Mouse (Mus musculus) MEL (cell line): ENCODE measurements around the gene Pbp2. TPM values are rescaled to one million over a fixed set of nuclear protein-coding genes. Genes with fewer than 3 reads are reported as not detected.

Experiments
- DNase-seq: peaks from one replicate; pipeline ENCODE4 v3.0.0; 2011; ENCODE audit warnings: low read depth, low spot score
- H3K27ac ChIP-seq: 2 replicates; pipeline ENCODE4 v1.5.1; 2012; ENCODE audit warnings: low read depth, mild to moderate bottlenecking, control low read depth, low read length, moderate library complexity; ENCODE audit not compliant: control insufficient read depth
- H3K27me3 ChIP-seq, 2 experiments: fragments of 150-350 bp in 1 of 2; sonication (generic) in 1 of 2; 2 replicates each; pipeline ENCODE4 v1.6.1; 2012; ENCODE audit warnings: low read length in 2 of 2, mild to moderate bottlenecking in 2 of 2, improper control_type of control experiment in 1 of 2, moderate library complexity in 1 of 2; ENCODE audit not compliant: insufficient read depth in 2 of 2, control insufficient read depth in 1 of 2
- H3K36me3 ChIP-seq, 2 experiments: 2 replicates each; pipeline ENCODE4 v1.6.1; 2012 to 2014; ENCODE audit warnings: low read length in 2 of 2, improper control_type of control experiment in 1 of 2, inconsistent platforms in 1 of 2, mild to moderate bottlenecking in 1 of 2; ENCODE audit not compliant: insufficient read depth in 2 of 2, control insufficient read depth in 1 of 2
- H3K4me1 ChIP-seq, 2 experiments: fragments of 150-350 bp in 1 of 2; sonication (generic) in 1 of 2; 2 replicates each; pipeline ENCODE4 v1.6.1; 2012; ENCODE audit warnings: low read length in 2 of 2, improper control_type of control experiment in 1 of 2, mild to moderate bottlenecking in 1 of 2; ENCODE audit not compliant: insufficient read depth in 2 of 2, control insufficient read depth in 1 of 2
- H3K4me3 ChIP-seq, 2 experiments: fragments of 150-350 bp in 1 of 2; sonication (generic) in 1 of 2; 2 replicates each; pipeline ENCODE4 v1.5.1; 2012; ENCODE audit warnings: low read depth in 2 of 2, low read length in 2 of 2, mild to moderate bottlenecking in 2 of 2, moderate library complexity in 2 of 2, control low read depth in 1 of 2, improper control_type of control experiment in 1 of 2; ENCODE audit not compliant: control insufficient read depth in 1 of 2, insufficient read depth in 1 of 2
- H3K79me2 ChIP-seq: 2 replicates; pipeline ENCODE4 v1.6.1; 2012; ENCODE audit warnings: mild to moderate bottlenecking, low read length, moderate library complexity; ENCODE audit not compliant: control insufficient read depth, poor library complexity, insufficient read depth
- H3K9ac ChIP-seq: 2 replicates; pipeline ENCODE4 v1.6.1; 2012; ENCODE audit warnings: low read depth, mild to moderate bottlenecking, control low read depth, low read length, moderate library complexity; ENCODE audit not compliant: control insufficient read depth, poor library complexity, severe bottlenecking
- H3K9me3 ChIP-seq: fragments of 150-350 bp; sonication (generic); replicated peaks from 2 replicates; pipeline ENCODE4 v1.6.1; 2012; ENCODE audit warnings: mild to moderate bottlenecking, low read length, improper control_type of control experiment, moderate library complexity; ENCODE audit not compliant: insufficient read depth
- CHD2 ChIP-seq: IDR thresholded peaks from 2 replicates; pipeline ENCODE4 v1.6.1; 2011; ENCODE audit warnings: low read length, improper control_type of control experiment
- EP300 ChIP-seq, 2 experiments: IDR thresholded peaks; 2 replicates each; pipeline ENCODE4 v1.6.1; 2011; ENCODE audit warnings: improper control_type of control experiment in 2 of 2, low read length in 2 of 2, low read depth in 1 of 2, mild to moderate bottlenecking in 1 of 2
- ETS1 ChIP-seq: IDR thresholded peaks from 2 replicates; pipeline ENCODE4 v1.6.1; 2012; ENCODE audit warnings: low read depth, mild to moderate bottlenecking, inconsistent platforms, low read length, improper control_type of control experiment, moderate library complexity
- KAT2A ChIP-seq: conservative IDR thresholded peaks from 2 replicates; pipeline ENCODE4 v1.6.1; 2012; ENCODE audit warnings: low read depth, low read length, improper control_type of control experiment, inconsistent platforms
- MAX ChIP-seq: IDR thresholded peaks from 2 replicates; pipeline ENCODE4 v1.6.1; 2011; ENCODE audit warnings: low read length, improper control_type of control experiment
- MXI1 ChIP-seq: IDR thresholded peaks from 2 replicates; pipeline ENCODE4 v1.6.1; 2011; ENCODE audit warnings: mild to moderate bottlenecking, low read depth, low read length, improper control_type of control experiment
- MYC ChIP-seq: IDR thresholded peaks from 2 replicates; pipeline ENCODE4 v1.6.1; 2011; ENCODE audit warnings: low read depth, mild to moderate bottlenecking, low read length, improper control_type of control experiment, moderate library complexity
- NELFE ChIP-seq: IDR thresholded peaks from 2 replicates; pipeline ENCODE4 v1.6.1; 2011; ENCODE audit warnings: low read depth, low read length, improper control_type of control experiment
- NRF1 ChIP-seq: IDR thresholded peaks from 2 replicates; pipeline ENCODE4 v1.6.1; 2014; ENCODE audit warnings: low read depth, mild to moderate bottlenecking, inconsistent platforms, low read length, improper control_type of control experiment, moderate library complexity; ENCODE audit not compliant: poor library complexity, insufficient read depth, severe bottlenecking
- POLR2A ChIP-seq, 2 experiments: IDR thresholded peaks; 2 replicates each; pipeline ENCODE4 v1.6.1; 2011 to 2012; ENCODE audit warnings: low read length in 2 of 2, mild to moderate bottlenecking in 2 of 2, control low read depth in 1 of 2, improper control_type of control experiment in 1 of 2, low read depth in 1 of 2, moderate library complexity in 1 of 2; ENCODE audit not compliant: control insufficient read depth in 1 of 2, insufficient read depth in 1 of 2, poor library complexity in 1 of 2
- POLR2AphosphoS2 ChIP-seq: IDR thresholded peaks from 2 replicates; pipeline ENCODE4 v1.6.1; 2011; ENCODE audit warnings: low read length, improper control_type of control experiment
- RCOR1 ChIP-seq: IDR thresholded peaks from 2 replicates; pipeline ENCODE4 v1.6.1; 2012; ENCODE audit warnings: low read depth, mild to moderate bottlenecking, inconsistent platforms, low read length, improper control_type of control experiment
- SIN3A ChIP-seq: IDR thresholded peaks from 2 replicates; pipeline ENCODE4 v1.6.1; 2012; ENCODE audit warnings: low read length, improper control_type of control experiment, inconsistent platforms
- TAL1 ChIP-seq: IDR thresholded peaks from 2 replicates; pipeline ENCODE4 v1.6.1; 2012; ENCODE audit warnings: mild to moderate bottlenecking, inconsistent platforms, low read length, moderate library complexity, mixed read lengths
- TBP ChIP-seq: IDR thresholded peaks from 2 replicates; pipeline ENCODE4 v1.8.0; 2011; ENCODE audit warnings: low read depth, low read length, improper control_type of control experiment
- TCF12 ChIP-seq: IDR thresholded peaks from 2 replicates; pipeline ENCODE4 v1.6.1; 2014; ENCODE audit warnings: low read depth, mild to moderate bottlenecking, inconsistent platforms, low read length, improper control_type of control experiment, moderate library complexity
- UBTF ChIP-seq: IDR thresholded peaks from 2 replicates; pipeline ENCODE4 v1.6.1; 2012; ENCODE audit warnings: low read depth, mild to moderate bottlenecking, inconsistent platforms, low read length, improper control_type of control experiment, moderate library complexity, borderline replicate concordance; ENCODE audit not compliant: insufficient read depth
- USF1 ChIP-seq: IDR thresholded peaks from 2 replicates; pipeline ENCODE4 v1.6.1; 2014; ENCODE audit warnings: low read depth, mild to moderate bottlenecking, inconsistent platforms, low read length, improper control_type of control experiment, moderate library complexity
- USF2 ChIP-seq, 2 experiments: IDR thresholded peaks; 2 replicates each; pipeline ENCODE4 v1.6.1; 2011 to 2012; ENCODE audit warnings: improper control_type of control experiment in 2 of 2, low read length in 2 of 2, borderline replicate concordance in 1 of 2, inconsistent platforms in 1 of 2, low read depth in 1 of 2, mild to moderate bottlenecking in 1 of 2; ENCODE audit not compliant: insufficient read depth in 1 of 2
- ZC3H11A ChIP-seq: IDR thresholded peaks from 2 replicates; pipeline ENCODE4 v1.6.1; 2012; ENCODE audit warnings: low read depth, mild to moderate bottlenecking, inconsistent platforms, low read length, improper control_type of control experiment
- polyA plus RNA-seq, 2 experiments: library from polyadenylated mRNA; stranded (reverse) in 1 of 2; unstranded in 1 of 2; fragments of >175 nt in 1 of 2; fragments of >200 nt in 1 of 2; gene quantifications; 2 replicates each; pipeline versions ENCODE4 v1.2.1 to v1.2.4; 2012; ENCODE audit warnings: low replicate concordance in 2 of 2, low read depth in 1 of 2; ENCODE audit not compliant: insufficient read length in 2 of 2, insufficient read depth in 1 of 2, missing spikeins in 1 of 2
- total RNA-seq: library from RNA; depleted of rRNA; stranded (reverse); fragments of 300-350 nt; gene quantifications from 2 replicates; pipeline ENCODE4 v1.2.3, GENCODE M21; 2012

Pbp2 gene
- total and polyA plus RNA-seq, 3 experiments = not detected

DNA sequence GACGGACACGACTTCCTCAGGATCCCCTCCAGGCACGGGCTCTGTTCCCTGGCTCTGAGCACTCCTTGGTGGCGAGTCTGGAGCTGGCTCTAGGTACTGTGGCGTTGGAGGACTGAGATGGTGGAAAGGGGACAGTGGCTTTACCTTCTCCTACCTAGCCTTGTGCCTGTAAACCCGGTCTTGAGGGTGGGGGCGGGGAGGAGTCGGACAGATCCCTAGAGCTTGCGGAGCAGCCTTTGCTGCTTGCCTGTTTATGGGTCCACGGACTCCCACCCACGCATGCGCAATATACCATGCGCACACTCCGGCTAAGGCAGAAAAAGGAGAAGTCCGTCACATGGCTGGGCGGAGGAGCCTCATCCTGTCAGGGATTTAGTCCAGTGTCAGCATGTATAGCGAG, 13.9 kb downstream of the Pbp2 start:
- H3K27me3 ChIP-seq = peaks cover 0 to 3% of the 10 kb centered on the region in 2 experiments; a peak in 1 of 4 replicates
- peak overlapping the region; percentile 39 to 66; a peak in 3 of 4 replicates for H3K4me3 ChIP-seq
- H3K9ac ChIP-seq = peak overlapping the region; percentile 71
- H3K36me3 ChIP-seq = peaks cover 0 to 4% of the 10 kb centered on the region in 2 experiments; a peak in 1 of 4 replicates
- H3K4me1 ChIP-seq = peaks cover 0 to 6% of the 10 kb centered on the region in 2 experiments; a peak in 1 of 4 replicates
- H3K9me3 ChIP-seq = no peaks in the 10 kb centered on the region
- H3K27ac ChIP-seq = no peak overlapping the region
- H3K79me2 ChIP-seq = no peaks in the 10 kb centered on the region; the same call in 1 of the 2 replicates
- DNase-seq = peak; percentile 90
- TF ChIP-seq RCOR1 (0 out of 2 replicates have a peak, but pooled peaks have one; percentile 16), TCF12 (no peak), MXI1 (peak; percentile 80), KAT2A (no peak), ETS1 (no peak), MYC (peak; percentile 91), USF1 (peak; percentile 86), UBTF (no peak), EP300 (IDR thresholded peaks at IDR 0.05; ENCODE audit: low read depth in 1 of 2, low read length in 2 of 2) (no peak), TBP (0 out of 2 replicates have a peak, but pooled peaks have one; percentile 18), CHD2 (no peak), USF2 (IDR thresholded peaks at IDR 0.05; ENCODE audit: borderline replicate concordance in 1 of 2, insufficient read depth in 1 of 2, low read depth in 1 of 2, low read length in 2 of 2) (0 out of 4 replicates have a peak, but pooled peaks of 1 of the 2 experiments have one; percentile 17), POLR2A (IDR thresholded peaks at IDR 0.05; ENCODE audit: control insufficient read depth in 1 of 2, insufficient read depth in 1 of 2, low read depth in 1 of 2, low read length in 2 of 2, poor library complexity in 1 of 2) (peak in 1 of 2 experiments; percentile 54; a peak in 2 of 4 replicates), SIN3A (peak; percentile 40; the same call in 1 of the 2 replicates), NRF1 (peak; percentile 84), NELFE (peak; percentile 54), ZC3H11A (no peak), MAX (peak; percentile 93), TAL1 (no peak), POLR2AphosphoS2 (no peak)
